Mouse (Mus musculus): ENCODE results near the gene Slc5a4a. TPM values are rescaled to one million over a fixed set of nuclear protein-coding genes. Genes with fewer than 3 reads are reported as not detected.

Gene Slc5a4a
- polyA plus RNA-seq, 2 experiments, result not detected

DNA sequence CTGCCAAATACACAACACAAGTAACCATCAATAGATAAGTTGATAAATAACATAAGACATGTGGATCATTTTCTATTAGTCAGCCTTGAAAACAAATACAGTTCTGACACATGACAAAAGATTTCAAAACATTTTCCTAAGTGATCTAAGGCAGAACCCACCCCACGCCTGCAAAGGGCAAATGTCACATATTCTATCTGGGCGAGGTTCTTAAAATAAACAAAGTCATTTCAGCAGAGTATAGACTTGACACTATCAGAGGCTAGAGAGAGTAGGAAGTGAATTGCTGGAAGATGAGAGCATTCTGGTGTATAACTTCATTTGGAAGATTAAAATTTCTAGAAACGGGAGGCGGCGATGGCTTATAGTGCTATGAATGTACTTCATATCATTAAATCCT, 25.8 kb upstream of the Slc5a4a start:
- Histone ChIP-seq H3K9me3 (ENCODE audit: control insufficient read depth, low read length) (no peaks in the 10 kb centered on the region), H3K27ac (replicated peaks; ENCODE audit: low read depth, low read length) (no peak overlapping the region), H3K4me2 (replicated peaks; ENCODE audit: low read depth, low read length, severe bottlenecking) (no peak overlapping the region), H3K4me3 (replicated peaks; ENCODE audit: low read length) (no peak overlapping the region), H3K36me3 (ENCODE audit: control insufficient read depth, insufficient read depth, low read length) (no peaks in the 10 kb centered on the region), H3K4me1 (ENCODE audit: control insufficient read depth, insufficient read depth, low read length) (no peaks in the 10 kb centered on the region), H3K27me3 (ENCODE audit: control insufficient read depth, insufficient read depth, low read length) (no peaks in the 10 kb centered on the region), H3K9ac (ENCODE audit: low read depth, low read length, severe bottlenecking) (no peak overlapping the region)
- no peak for TF ChIP-seq POLR2A (IDR thresholded peaks at IDR 0.05; ENCODE audit: borderline replicate concordance, extremely low read depth, insufficient read depth, insufficient read length)
- DNase-seq (ENCODE audit: low spot score), result no peak
- 88% methylated on average over 5 of the region's 5 CpGs for WGBS
- ATAC-seq (ENCODE audit: low FRiP score, low read depth), result no peak

DNA sequence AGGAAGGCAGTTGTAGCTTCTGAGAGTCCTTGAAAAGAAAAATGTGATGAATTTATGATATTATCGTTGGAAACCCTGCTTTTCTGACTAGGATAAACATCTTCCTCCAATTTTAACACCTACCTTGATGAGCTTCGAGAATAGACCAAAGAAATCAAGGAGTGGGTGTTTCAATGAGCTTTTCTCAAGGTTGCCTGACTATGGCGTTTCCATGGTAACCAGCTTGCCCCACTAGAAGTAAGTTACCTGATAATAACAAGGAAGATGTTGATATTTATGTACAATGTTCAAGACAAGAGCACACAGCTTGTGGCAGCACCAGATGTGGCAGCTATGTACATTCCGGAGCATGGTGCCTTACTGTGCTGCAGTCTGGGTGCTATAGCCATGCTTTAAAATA, 14.7 kb upstream of the Slc5a4a start:
- Histone ChIP-seq H3K4me2 (replicated peaks; ENCODE audit: low read depth, low read length, severe bottlenecking) (no peak overlapping the region), H3K4me1 (ENCODE audit: control insufficient read depth, insufficient read depth, low read length) (no peaks in the 10 kb centered on the region), H3K36me3 (ENCODE audit: control insufficient read depth, insufficient read depth, low read length) (no peaks in the 10 kb centered on the region), H3K9ac (ENCODE audit: low read depth, low read length, severe bottlenecking) (no peak overlapping the region), H3K27me3 (ENCODE audit: control insufficient read depth, insufficient read depth, low read length) (no peaks in the 10 kb centered on the region), H3K4me3 (replicated peaks; ENCODE audit: low read length) (no peak overlapping the region), H3K9me3 (ENCODE audit: control insufficient read depth, low read length) (no peaks in the 10 kb centered on the region), H3K27ac (replicated peaks; ENCODE audit: low read depth, low read length) (no peak overlapping the region)
- WGBS, result 71% methylated on average over 4 of the region's 4 CpGs
- DNase-seq (ENCODE audit: low spot score), result no peak
- TF ChIP-seq POLR2A (IDR thresholded peaks at IDR 0.05; ENCODE audit: borderline replicate concordance, extremely low read depth, insufficient read depth, insufficient read length), result no peak
- ATAC-seq (ENCODE audit: low FRiP score, low read depth), result no peak

DNA sequence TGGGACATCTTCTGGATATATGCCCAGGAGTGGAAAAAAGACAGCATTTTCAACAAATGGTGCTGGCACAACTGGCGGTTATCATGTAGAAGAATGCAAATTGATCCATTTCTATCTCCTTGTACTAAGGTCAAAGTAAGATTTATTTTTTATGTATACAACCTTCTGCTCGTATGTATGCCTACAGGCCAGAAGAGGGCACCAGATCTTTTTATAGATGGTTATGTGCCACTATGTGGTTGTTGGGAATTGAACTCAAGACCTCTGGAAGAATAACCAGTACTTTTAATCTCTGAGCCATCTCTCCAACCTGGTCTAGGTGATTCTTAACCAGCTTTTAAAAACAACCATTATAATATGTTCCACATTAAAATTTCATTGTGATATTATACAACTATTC, 10.9 kb upstream of the Slc5a4a start:
- H3K4me2 ChIP-seq (replicated peaks; ENCODE audit: low read depth, low read length, severe bottlenecking), result no peak overlapping the region
- H3K27me3 ChIP-seq (ENCODE audit: control insufficient read depth, insufficient read depth, low read length), result no peaks in the 10 kb centered on the region
- no peak for TF ChIP-seq POLR2A (IDR thresholded peaks at IDR 0.05; ENCODE audit: borderline replicate concordance, extremely low read depth, insufficient read depth, insufficient read length)
- H3K9me3 ChIP-seq (ENCODE audit: control insufficient read depth, low read length), result no peaks in the 10 kb centered on the region
- no peaks in the 10 kb centered on the region for H3K36me3 ChIP-seq (ENCODE audit: control insufficient read depth, insufficient read depth, low read length)
- H3K27ac ChIP-seq (replicated peaks; ENCODE audit: low read depth, low read length), result no peak overlapping the region
- H3K4me3 ChIP-seq (replicated peaks; ENCODE audit: low read length), result no peak overlapping the region
- 70% methylated on average over 2 of the region's 2 CpGs for WGBS
- no peak for DNase-seq (ENCODE audit: low spot score)
- H3K4me1 ChIP-seq (ENCODE audit: control insufficient read depth, insufficient read depth, low read length), result no peaks in the 10 kb centered on the region
- no peak for ATAC-seq (ENCODE audit: low FRiP score, low read depth)
- no peak overlapping the region for H3K9ac ChIP-seq (ENCODE audit: low read depth, low read length, severe bottlenecking)

DNA sequence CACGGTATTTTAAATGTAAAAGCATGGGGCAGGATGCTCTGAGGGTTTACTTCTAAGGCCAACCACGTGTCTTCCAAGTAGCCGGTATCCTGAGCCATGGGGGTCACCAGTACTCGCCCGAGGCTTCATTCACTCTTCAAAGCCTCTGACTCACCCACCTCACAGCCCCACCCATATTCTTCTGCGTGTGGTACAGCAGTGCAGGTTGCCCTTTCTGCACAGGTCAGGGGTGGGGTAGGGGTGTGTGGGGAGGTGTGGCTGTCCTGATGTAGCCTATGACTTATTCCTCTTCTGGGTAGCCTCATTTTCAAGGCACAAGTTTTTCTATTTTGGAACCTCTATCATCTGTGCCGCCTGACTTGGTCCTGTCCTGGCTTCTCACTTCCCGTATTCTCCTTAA, 405 bp upstream of the Slc5a4a start:
- no peak for TF ChIP-seq POLR2A (IDR thresholded peaks at IDR 0.05; ENCODE audit: borderline replicate concordance, extremely low read depth, insufficient read depth, insufficient read length)
- 66% methylated on average over 8 of the region's 8 CpGs for WGBS

DNA sequence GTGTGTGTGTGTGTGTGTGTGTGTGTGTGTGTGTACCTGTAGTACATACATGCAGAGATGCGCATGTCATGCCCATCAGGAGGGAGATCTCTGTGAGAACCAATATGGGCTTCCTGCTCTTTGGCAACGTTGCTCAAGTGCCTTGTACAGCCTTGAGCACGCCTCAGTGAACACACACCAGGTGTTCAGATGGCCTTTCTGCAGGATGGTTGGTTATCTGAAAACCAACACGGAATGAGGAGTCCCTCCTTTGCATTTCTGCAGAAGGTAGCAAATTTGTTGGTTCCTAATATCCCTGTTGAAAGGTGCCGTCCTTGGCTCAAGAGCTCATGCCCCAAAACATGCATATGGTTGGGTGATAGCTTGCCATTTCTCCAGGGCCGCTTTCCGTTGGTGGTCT, 8.7 kb downstream of the Slc5a4a start:
- DNase-seq (ENCODE audit: low spot score) (no peak), ATAC-seq (ENCODE audit: low FRiP score, low read depth) (no peak)
- WGBS, result 90% methylated on average over 7 of the region's 7 CpGs

More for the DNA sequence above, 405 bp upstream of the Slc5a4a start:
- H3K27ac ChIP-seq (replicated peaks; ENCODE audit: low read depth, low read length), result no peak overlapping the region
- DNase-seq (ENCODE audit: low spot score) (no peak), ATAC-seq (ENCODE audit: low FRiP score, low read depth) (no peak)
- H3K9me3 ChIP-seq (ENCODE audit: control insufficient read depth, low read length), result no peaks in the 10 kb centered on the region
- no peak overlapping the region for H3K9ac ChIP-seq (ENCODE audit: low read depth, low read length, severe bottlenecking)
- no peaks in the 10 kb centered on the region for H3K27me3 ChIP-seq (ENCODE audit: control insufficient read depth, insufficient read depth, low read length)
- H3K4me2 ChIP-seq (replicated peaks; ENCODE audit: low read depth, low read length, severe bottlenecking), result no peak overlapping the region
- H3K4me3 ChIP-seq (replicated peaks; ENCODE audit: low read length), result no peak overlapping the region
- no peaks in the 10 kb centered on the region for H3K4me1 ChIP-seq (ENCODE audit: control insufficient read depth, insufficient read depth, low read length)
- H3K36me3 ChIP-seq (ENCODE audit: control insufficient read depth, insufficient read depth, low read length), result no peaks in the 10 kb centered on the region

DNA sequence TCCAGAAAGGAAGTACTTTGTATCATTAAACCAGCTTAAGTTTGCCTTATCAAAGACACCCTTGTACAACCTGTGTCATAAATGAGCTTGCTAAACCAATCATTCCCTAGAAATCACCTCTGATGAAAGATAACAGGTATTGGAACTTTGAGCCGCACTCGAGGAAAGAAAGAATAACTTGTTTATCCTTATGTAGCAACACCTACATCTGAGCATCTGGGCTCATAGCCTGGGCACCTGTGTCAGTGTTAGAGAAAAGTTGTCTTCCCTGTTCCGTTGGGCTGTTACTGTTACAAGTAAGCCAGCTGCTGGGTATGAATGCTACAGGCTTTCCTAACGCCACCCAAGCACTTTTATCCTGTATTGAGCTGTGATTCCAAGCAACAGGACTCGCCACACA, 10.3 kb downstream of the Slc5a4a start:
- DNase-seq (ENCODE audit: low spot score), result no peak
- no peak overlapping the region for H3K9ac ChIP-seq (ENCODE audit: low read depth, low read length, severe bottlenecking)
- ATAC-seq (ENCODE audit: low FRiP score, low read depth), result no peak
- no peak overlapping the region for H3K4me2 ChIP-seq (replicated peaks; ENCODE audit: low read depth, low read length, severe bottlenecking)
- no peaks in the 10 kb centered on the region for H3K9me3 ChIP-seq (ENCODE audit: control insufficient read depth, low read length)
- TF ChIP-seq POLR2A (IDR thresholded peaks at IDR 0.05; ENCODE audit: borderline replicate concordance, extremely low read depth, insufficient read depth, insufficient read length), result no peak
- no peaks in the 10 kb centered on the region for H3K27me3 ChIP-seq (ENCODE audit: control insufficient read depth, insufficient read depth, low read length)
- no peaks in the 10 kb centered on the region for H3K36me3 ChIP-seq (ENCODE audit: control insufficient read depth, insufficient read depth, low read length)
- WGBS, result 78% methylated on average over 5 of the region's 5 CpGs
- no peaks in the 10 kb centered on the region for H3K4me1 ChIP-seq (ENCODE audit: control insufficient read depth, insufficient read depth, low read length)
- H3K4me3 ChIP-seq (replicated peaks; ENCODE audit: low read length), result no peak overlapping the region
- H3K27ac ChIP-seq (replicated peaks; ENCODE audit: low read depth, low read length), result no peak overlapping the region

More for the DNA sequence above, 8.7 kb downstream of the Slc5a4a start:
- Histone ChIP-seq H3K4me2 (replicated peaks; ENCODE audit: low read depth, low read length, severe bottlenecking) (no peak overlapping the region), H3K36me3 (ENCODE audit: control insufficient read depth, insufficient read depth, low read length) (no peaks in the 10 kb centered on the region), H3K4me3 (replicated peaks; ENCODE audit: low read length) (no peak overlapping the region), H3K27me3 (ENCODE audit: control insufficient read depth, insufficient read depth, low read length) (no peaks in the 10 kb centered on the region), H3K4me1 (ENCODE audit: control insufficient read depth, insufficient read depth, low read length) (no peaks in the 10 kb centered on the region), H3K27ac (replicated peaks; ENCODE audit: low read depth, low read length) (no peak overlapping the region), H3K9ac (ENCODE audit: low read depth, low read length, severe bottlenecking) (no peak overlapping the region), H3K9me3 (ENCODE audit: control insufficient read depth, low read length) (no peaks in the 10 kb centered on the region)
- TF ChIP-seq POLR2A (IDR thresholded peaks at IDR 0.05; ENCODE audit: borderline replicate concordance, extremely low read depth, insufficient read depth, insufficient read length), result no peak
